Mouse (Mus musculus) T-cell, adult 66 days (primary cell): ENCODE measurements around the gene Cacnb2. TPM values are rescaled to one million over a fixed set of nuclear protein-coding genes. Genes with fewer than 3 reads are reported as not detected.

Experiments
- total RNA-seq, 2 experiments: library from RNA; stranded (reverse); gene quantifications; 3 replicates in 1 of 2; 4 replicates in 1 of 2; pipeline ENCODE4 v1.2.4; 2023

The Cacnb2 gene
- not detected for total RNA-seq

DNA sequence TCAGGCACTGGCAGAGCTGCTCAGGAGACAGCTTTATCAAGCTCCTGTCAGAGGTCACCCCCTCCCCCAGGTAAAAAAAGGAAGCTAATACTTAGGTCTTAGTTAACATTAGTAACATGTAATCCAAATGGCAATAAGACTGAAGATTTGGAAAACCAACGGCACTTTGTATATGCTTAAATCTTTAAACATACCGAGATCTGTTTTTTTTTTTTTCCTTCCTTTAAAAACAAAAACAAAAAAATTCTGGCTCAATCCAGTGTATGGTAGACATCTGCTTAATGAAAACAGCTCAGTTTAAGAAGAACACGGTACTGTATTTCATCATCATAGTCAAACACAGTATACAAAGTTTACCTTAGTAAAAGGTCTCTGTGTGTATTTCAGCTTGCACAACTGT is at the start of gene Cacnb2:
Gene Cacnb2 (plus strand): TSS at position 301 of the 400 bp plus-strand sequence.

Other genes starting within 250 kb of the Cacnb2 start
- gene Slc39a12, start 214.8 kb upstream of the Cacnb2 start, total RNA-seq, result not detected